Mouse (Mus musculus) ES-Bruce4 (cell line): Measurements from ENCODE around the gene Sufu. TPM values are rescaled to one million over a fixed set of nuclear protein-coding genes. Genes with fewer than 3 reads are reported as not detected.
A peak's percentile ranks its signal among the peaks of the same experiment; 100 is the strongest.

Source experiments
- H3K27ac ChIP-seq: 2 replicates; pipeline ENCODE4 v1.5.1; 2012; ENCODE audit warnings: low read length, inconsistent platforms; ENCODE audit not compliant: insufficient read depth
- H3K27me3 ChIP-seq: 2 replicates; pipeline ENCODE4 v1.6.1; 2012; ENCODE audit warnings: mild to moderate bottlenecking, low read length, inconsistent platforms; ENCODE audit not compliant: control insufficient read depth, poor library complexity, insufficient read depth, severe bottlenecking
- H3K36me3 ChIP-seq: 2 replicates; pipeline ENCODE4 v1.6.1; 2012; ENCODE audit warnings: inconsistent platforms, mild to moderate bottlenecking, low read length, moderate library complexity; ENCODE audit not compliant: control insufficient read depth, poor library complexity, insufficient read depth, severe bottlenecking
- H3K4me1 ChIP-seq: one replicate; pipeline ENCODE4 v1.8.1; 2011; ENCODE audit warnings: low read length; ENCODE audit not compliant: control insufficient read depth, insufficient read depth
- H3K4me3 ChIP-seq: 2 replicates; pipeline ENCODE4 v1.5.1; 2011; ENCODE audit warnings: low read depth, mild to moderate bottlenecking, low read length
- H3K9ac ChIP-seq: 2 replicates; pipeline ENCODE4 v1.6.1; 2012; ENCODE audit warnings: low read depth, mild to moderate bottlenecking, inconsistent platforms; ENCODE audit not compliant: poor library complexity, severe bottlenecking
- H3K9me3 ChIP-seq: replicated peaks from 2 replicates; pipeline ENCODE4 v1.6.1; 2012; ENCODE audit warnings: mild to moderate bottlenecking, low read length, inconsistent platforms; ENCODE audit not compliant: control insufficient read depth, poor library complexity, insufficient read depth, severe bottlenecking
- CTCF ChIP-seq: IDR thresholded peaks from one replicate; pipeline ENCODE4 v1.8.1; 2011; ENCODE audit warnings: low read depth, low read length
- EP300 ChIP-seq: IDR thresholded peaks from 2 replicates; pipeline ENCODE4 v1.6.1; 2011; ENCODE audit warnings: low read depth, low read length; ENCODE audit not compliant: insufficient read depth
- POLR2A ChIP-seq: IDR thresholded peaks from one replicate; pipeline ENCODE4 v1.8.1; 2011; ENCODE audit warnings: low read length; ENCODE audit not compliant: insufficient read depth
- polyA plus RNA-seq: library from polyadenylated mRNA; stranded (reverse); fragments of >200 nt; gene quantifications from 2 replicates; pipeline ENCODE4 v1.2.4, GENCODE M21; 2011; ENCODE audit warnings: low read depth; ENCODE audit not compliant: missing spikeins, insufficient read depth, insufficient read length

The Sufu gene
- polyA plus RNA-seq, 1 experiment = 16.7 TPM

DNA sequence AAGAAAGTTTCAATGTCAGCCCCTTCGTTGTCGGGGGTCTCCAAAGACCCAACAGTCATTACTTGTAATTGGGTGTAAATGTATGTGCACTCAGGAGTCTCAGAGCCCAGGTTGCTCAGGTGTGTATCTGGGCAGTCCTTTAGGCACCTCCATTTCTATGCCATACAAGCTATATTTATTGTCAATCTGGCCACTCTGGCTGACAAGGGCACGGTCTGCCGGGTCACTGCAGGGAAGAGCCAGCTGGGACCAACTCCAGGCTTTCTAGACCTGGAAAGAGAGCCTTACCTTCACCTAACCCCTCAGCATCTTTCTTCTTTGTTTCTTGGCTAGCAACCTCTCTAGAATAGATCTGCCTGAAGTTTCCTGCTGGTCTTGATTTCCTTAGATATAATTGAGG lies 113.0 kb downstream of the Sufu start:
- TF ChIP-seq CTCF (no peak), EP300 (no peak), POLR2A (no peak)
- Histone ChIP-seq H3K27me3 (no peaks in the 10 kb centered on the region), H3K4me1 (peaks cover 4% of the 10 kb centered on the region), H3K9ac (no peak overlapping the region), H3K9me3 (no peaks in the 10 kb centered on the region), H3K4me3 (no peak overlapping the region), H3K36me3 (peaks cover 12% of the 10 kb centered on the region; the same call in 1 of the 2 replicates), H3K27ac (no peak overlapping the region)

DNA sequence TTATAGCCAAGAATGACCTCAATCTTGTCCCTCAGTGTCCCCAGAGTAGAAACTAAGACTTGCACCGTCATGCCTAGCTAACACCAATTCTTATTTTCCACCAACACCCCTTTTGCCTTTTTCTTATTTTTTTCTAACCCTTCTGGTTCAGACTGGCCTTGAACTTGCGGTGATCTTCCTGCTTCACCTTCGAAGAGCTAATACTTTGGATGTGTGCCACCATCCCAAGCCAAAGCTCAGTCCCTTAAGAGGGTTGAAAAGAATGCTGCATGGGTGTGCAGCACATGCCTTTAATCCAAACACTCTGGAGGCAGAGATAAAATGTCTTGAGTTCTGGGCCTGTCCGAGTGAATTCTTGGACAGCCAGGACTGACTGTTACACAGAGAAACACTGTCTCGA lies 113.7 kb downstream of the Sufu start:
- Histone ChIP-seq H3K27ac (0 out of 2 replicates have a peak overlapping the region, but pooled peaks have one; percentile 30), H3K36me3 (peaks cover 16% of the 10 kb centered on the region), H3K4me3 (no peak overlapping the region), H3K4me1 (peaks cover 2% of the 10 kb centered on the region), H3K9ac (no peak overlapping the region), H3K27me3 (no peaks in the 10 kb centered on the region), H3K9me3 (no peaks in the 10 kb centered on the region)
- no peak for TF ChIP-seq CTCF
- TF ChIP-seq EP300 = no peak

DNA sequence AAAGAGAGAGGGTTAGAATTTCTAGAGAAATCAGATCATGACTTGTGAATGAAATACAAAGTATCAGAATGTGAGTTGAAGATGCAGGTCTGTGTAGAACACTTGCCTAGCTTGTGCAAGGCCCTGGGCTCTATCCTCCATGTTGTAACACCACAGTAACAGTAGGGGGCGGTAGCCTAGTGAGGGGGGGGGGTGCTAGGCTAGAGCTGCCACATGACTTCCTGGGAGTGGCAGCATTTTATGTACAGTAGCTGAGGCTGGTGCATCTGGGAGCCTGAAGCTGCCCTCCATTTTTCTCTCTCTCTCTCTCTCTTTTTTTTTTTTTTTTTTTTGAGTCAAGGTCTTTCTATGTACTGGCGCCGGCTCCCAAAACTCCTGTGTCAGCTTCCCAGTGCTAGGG lies 114.1 kb downstream of the Sufu start:
- no peak for TF ChIP-seq POLR2A
- TF ChIP-seq CTCF = peak; percentile 85
- TF ChIP-seq EP300 = peak; percentile 65; the same call in 1 of the 2 replicates
- Histone ChIP-seq H3K4me3 (no peak overlapping the region), H3K27ac (0 out of 2 replicates have a peak overlapping the region, but pooled peaks have one; percentile 32), H3K27me3 (no peaks in the 10 kb centered on the region), H3K9me3 (no peaks in the 10 kb centered on the region), H3K9ac (peak overlapping the region; percentile 35), H3K4me1 (peaks cover 2% of the 10 kb centered on the region), H3K36me3 (peaks cover 20% of the 10 kb centered on the region)

DNA sequence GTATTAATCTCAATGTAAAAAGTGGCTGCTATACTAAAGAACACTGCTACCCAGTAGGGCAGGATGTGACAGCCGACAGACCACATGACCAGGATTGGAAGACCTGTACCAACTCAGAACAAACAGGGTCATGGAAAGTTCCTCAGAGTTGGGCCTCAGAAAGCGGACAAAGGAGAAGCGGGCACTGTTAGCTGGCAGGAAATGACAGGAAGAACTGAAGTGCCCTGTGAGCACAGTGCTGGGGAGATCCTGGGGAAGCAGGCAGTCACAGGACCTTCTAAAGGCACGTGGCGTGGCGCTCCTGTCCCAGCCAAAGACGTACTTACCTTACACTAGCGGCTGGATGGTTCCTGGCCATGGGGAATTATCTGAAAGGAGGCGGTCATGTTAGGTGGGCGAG lies 114.6 kb downstream of the Sufu start:
- peaks cover 2% of the 10 kb centered on the region for H3K4me1 ChIP-seq
- peaks cover 21% of the 10 kb centered on the region for H3K36me3 ChIP-seq
- TF ChIP-seq POLR2A (no peak), EP300 (no peak), CTCF (no peak)
- no peaks in the 10 kb centered on the region for H3K27me3 ChIP-seq
- H3K27ac ChIP-seq = peak overlapping the region; percentile 32; the same call in 1 of the 2 replicates
- H3K9me3 ChIP-seq = no peaks in the 10 kb centered on the region
- H3K9ac ChIP-seq = peak overlapping the region; percentile 35
- H3K4me3 ChIP-seq = peak overlapping the region; percentile 21; the same call in 1 of the 2 replicates

DNA sequence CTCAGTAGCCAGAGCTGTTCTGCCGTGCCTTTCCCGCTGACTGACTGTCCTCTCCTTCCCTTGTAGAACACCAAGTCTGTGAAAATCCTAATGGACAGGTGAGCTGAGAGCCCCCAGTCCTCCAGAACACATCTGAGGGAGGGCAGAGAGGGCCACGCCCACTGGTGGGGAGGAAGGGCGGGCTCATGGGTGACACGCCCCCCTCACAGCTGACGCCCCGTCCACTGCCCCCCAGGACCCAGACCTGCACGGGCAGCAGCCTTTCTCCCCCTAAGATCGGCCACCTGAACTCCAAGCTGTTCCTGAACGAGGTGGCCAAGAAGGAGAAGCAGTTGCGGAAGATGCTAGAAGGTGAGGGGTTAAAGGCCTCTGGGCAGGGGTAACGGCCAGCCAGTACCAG lies 117.7 kb downstream of the Sufu start:
- no peak overlapping the region for H3K9ac ChIP-seq
- no peaks in the 10 kb centered on the region for H3K9me3 ChIP-seq
- H3K4me3 ChIP-seq = no peak overlapping the region; the same call in 1 of the 2 replicates
- no peak overlapping the region for H3K27ac ChIP-seq
- no peaks in the 10 kb centered on the region for H3K27me3 ChIP-seq
- peaks cover 19% of the 10 kb centered on the region for H3K36me3 ChIP-seq
- TF ChIP-seq POLR2A = no peak
- no peak for TF ChIP-seq EP300
- TF ChIP-seq CTCF = no peak
- H3K4me1 ChIP-seq = peaks cover 9% of the 10 kb centered on the region

DNA sequence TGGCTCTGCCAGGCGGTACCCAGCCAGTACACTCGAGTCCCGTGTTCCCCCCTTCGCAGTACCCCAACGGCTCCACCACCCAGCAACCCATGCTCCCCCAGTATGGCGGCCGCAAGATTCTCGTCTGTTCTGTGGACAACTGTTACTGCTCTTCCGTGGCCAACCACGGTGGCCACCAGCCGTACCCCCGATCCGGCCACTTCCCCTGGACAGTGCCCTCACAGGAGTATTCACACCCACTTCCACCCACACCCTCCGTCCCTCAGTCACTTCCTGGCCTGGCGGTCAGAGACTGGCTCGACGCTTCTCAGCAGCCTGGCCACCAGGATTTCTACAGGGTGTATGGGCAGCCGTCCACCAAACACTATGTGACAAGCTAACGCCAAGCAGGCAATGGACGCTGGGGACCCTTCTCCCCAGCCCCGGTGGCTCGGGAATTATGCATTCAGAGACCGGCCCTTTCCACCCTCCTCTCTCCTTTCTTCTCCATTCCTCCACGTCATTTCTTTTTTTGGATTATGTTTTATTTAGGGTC lies 118.7 kb downstream of the Sufu start:
- H3K9ac ChIP-seq = no peak overlapping the region
- H3K9me3 ChIP-seq = no peaks in the 10 kb centered on the region
- TF ChIP-seq CTCF (no peak), EP300 (no peak), POLR2A (no peak)
- peak overlapping the region; percentile 1; the same call in 1 of the 2 replicates for H3K4me3 ChIP-seq
- peaks cover 19% of the 10 kb centered on the region for H3K36me3 ChIP-seq
- peaks cover 10% of the 10 kb centered on the region for H3K4me1 ChIP-seq
- no peak overlapping the region for H3K27ac ChIP-seq
- H3K27me3 ChIP-seq = no peaks in the 10 kb centered on the region
